Mouse (Mus musculus) E14TG2a.4 (cell line): Measurements from ENCODE around the gene Nxn.

ENCODE experiments used
- CTCF ChIP-seq: conservative IDR thresholded peaks from 2 replicates; pipeline ENCODE4 v1.5.1; 2014; ENCODE audit warnings: low read length
- POU5F1 ChIP-seq: IDR thresholded peaks from 2 replicates; pipeline ENCODE4 v1.6.1; 2014; ENCODE audit warnings: low read length, borderline replicate concordance

GRCm38 (mm10) chr11:76350931-76351623, 47.9 kb downstream of the Nxn start:
- TF ChIP-seq CTCF (no peak), POU5F1 (no peak)
